Mouse (Mus musculus) G1E (cell line): ENCODE data around the gene Gpsm3. TPM values are rescaled to one million over a fixed set of nuclear protein-coding genes. Genes with fewer than 3 reads are reported as not detected.
A peak's percentile ranks its signal among the peaks of the same experiment; 100 is the strongest.

Experiments used
- ATAC-seq: 2 replicates; pipeline ENCODE4 v1.8.0; 2016; ENCODE audit warnings: mild to moderate bottlenecking; ENCODE audit not compliant: insufficient number of reproducible peaks, poor library complexity, low FRiP score, severe bottlenecking; ENCODE audit errors: extremely low read depth
- DNase-seq: peaks from one replicate; pipeline ENCODE4 v3.0.0; 2012; ENCODE audit warnings: low spot score
- H3K27me3 ChIP-seq: 2 replicates; pipeline ENCODE4 v1.6.1; 2012; ENCODE audit warnings: mild to moderate bottlenecking, low read length, inconsistent platforms; ENCODE audit not compliant: insufficient read depth
- H3K36me3 ChIP-seq: replicated peaks from 2 replicates; pipeline ENCODE3; 2012; ENCODE audit warnings: mild to moderate bottlenecking, inconsistent platforms
- H3K4me1 ChIP-seq: 2 replicates; pipeline ENCODE4 v1.6.1; 2012; ENCODE audit warnings: low read depth, low read length, inconsistent platforms, mixed read lengths; ENCODE audit not compliant: insufficient read depth
- H3K4me3 ChIP-seq: 2 replicates; pipeline ENCODE4 v1.5.1; 2012; ENCODE audit warnings: low read depth, mild to moderate bottlenecking, inconsistent platforms, low read length, moderate library complexity, mixed read lengths
- H3K9me3 ChIP-seq: replicated peaks from 2 replicates; pipeline ENCODE4 v1.6.1; 2012; ENCODE audit warnings: inconsistent platforms
- CTCF ChIP-seq: IDR thresholded peaks from 2 replicates; pipeline ENCODE4 v1.5.1; 2012; ENCODE audit warnings: low read depth, low read length, inconsistent platforms, mixed read lengths
- GATA1 ChIP-seq: IDR thresholded peaks from 2 replicates; pipeline ENCODE4 v1.6.1; 2012; ENCODE audit warnings: borderline replicate concordance, low read length, inconsistent platforms, mixed read lengths
- GATA2 ChIP-seq: IDR thresholded peaks from 2 replicates; pipeline ENCODE4 v1.6.1; 2012; ENCODE audit warnings: low read depth, low read length, inconsistent platforms, borderline replicate concordance
- POLR2AphosphoS5 ChIP-seq: IDR thresholded peaks from 2 replicates; pipeline ENCODE4 v1.6.1; 2012; ENCODE audit warnings: low read depth, low read length, inconsistent platforms; ENCODE audit not compliant: insufficient replicate concordance
- TAL1 ChIP-seq: conservative IDR thresholded peaks from 2 replicates; pipeline ENCODE4 v1.6.1; 2012; ENCODE audit warnings: low read depth, low read length, inconsistent platforms, mixed read lengths
- polyA plus RNA-seq: library from polyadenylated mRNA; stranded (reverse); fragments of >175 nt; gene quantifications from 2 replicates; pipeline ENCODE4 v1.2.3, GENCODE M21; 2012
- total RNA-seq, 2 experiments: library from RNA; stranded (forward) in 1 of 2; stranded (reverse) in 1 of 2; fragments of 200-1000 nt in 1 of 2; fragments of >200 nt in 1 of 2; fragmentation: Nextera tagmentation in 1 of 2; gene quantifications; 2 replicates each; pipeline ENCODE4 v1.2.3; 2014 to 2017

The Gpsm3 gene
- total and polyA plus RNA-seq, 3 experiments, result 43.2 to 399 (median 99.5) TPM

DNA sequence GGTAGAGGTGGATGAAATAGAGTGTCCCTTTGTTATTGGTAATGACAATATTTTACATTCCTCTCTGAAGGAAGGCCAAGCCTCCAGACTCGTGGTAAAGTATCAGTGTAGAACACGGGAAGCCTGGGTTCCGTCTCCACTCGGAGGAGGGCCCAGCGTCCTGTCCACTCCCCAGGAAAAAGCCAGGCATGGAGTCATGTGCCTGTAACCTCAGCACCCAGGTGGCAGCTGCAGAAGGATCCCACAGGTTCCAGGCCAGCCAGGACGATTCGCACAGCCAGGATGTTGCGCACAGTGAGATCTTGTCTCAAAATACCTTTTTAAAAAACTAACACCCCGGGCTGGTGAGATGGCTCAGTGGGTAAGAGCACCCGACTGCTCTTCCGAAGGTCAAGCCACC, 26.3 kb upstream of the Gpsm3 start:
- DNase-seq, result no peak
- H3K9me3 ChIP-seq, result no peaks in the 10 kb centered on the region
- H3K4me3 ChIP-seq, result no peak overlapping the region
- ATAC-seq, result no peak
- TF ChIP-seq TAL1 (no peak), GATA1 (no peak), POLR2AphosphoS5 (no peak), GATA2 (no peak), CTCF (no peak)
- no peaks in the 10 kb centered on the region for H3K36me3 ChIP-seq
- H3K4me1 ChIP-seq, result peaks cover 11% of the 10 kb centered on the region
- H3K27me3 ChIP-seq, result peaks cover 47% of the 10 kb centered on the region

DNA sequence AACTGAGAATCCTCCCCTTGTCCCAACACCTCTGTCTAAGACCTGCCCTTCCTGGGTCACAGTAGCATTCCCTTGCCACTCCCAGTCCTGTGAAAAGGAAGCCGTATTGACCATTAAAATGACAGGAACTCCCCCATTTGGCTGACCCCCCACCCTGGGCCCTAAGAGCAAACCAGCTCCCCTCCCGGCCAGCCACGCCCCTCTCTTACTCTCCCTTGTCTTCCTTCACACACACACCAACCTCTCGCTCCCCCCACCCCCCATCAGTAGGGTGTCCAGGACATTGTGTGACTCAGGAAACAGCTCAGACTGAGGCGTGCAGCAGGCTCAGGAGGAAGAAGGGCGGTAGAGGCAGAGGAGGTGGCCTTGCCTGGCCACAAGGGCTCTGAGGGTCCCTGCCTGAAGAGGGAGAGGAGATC, 25.6 kb upstream of the Gpsm3 start, which contains the start of gene Notch4:
Gene Notch4, plus strand, starts transcription at position 266 of the 419 bp plus-strand sequence.
- H3K4me1 ChIP-seq, result peaks cover 11% of the 10 kb centered on the region
- DNase-seq, result no peak
- no peak within 1 kb of the TSS for H3K4me3 ChIP-seq
- no peak for TF ChIP-seq TAL1
- no peak for TF ChIP-seq POLR2AphosphoS5
- TF ChIP-seq CTCF, result no peak
- no peak for TF ChIP-seq GATA1
- no peak for TF ChIP-seq GATA2
- peaks cover 51% of the 10 kb centered on the region for H3K27me3 ChIP-seq
- ATAC-seq, result no peak
- H3K36me3 ChIP-seq, result no peaks in the 10 kb centered on the region
- H3K9me3 ChIP-seq, result no peaks in the 10 kb centered on the region

- ATAC-seq, result no peak
- TF ChIP-seq GATA2, result no peak
- TF ChIP-seq TAL1, result no peak
- no peak for TF ChIP-seq POLR2AphosphoS5
- no peak for TF ChIP-seq CTCF
- TF ChIP-seq GATA1, result no peak
- Histone ChIP-seq H3K4me1 (peaks cover 11% of the 10 kb centered on the region), H3K27me3 (peaks cover 51% of the 10 kb centered on the region), H3K9me3 (no peaks in the 10 kb centered on the region), H3K36me3 (no peaks in the 10 kb centered on the region), H3K4me3 (no peak overlapping the region)
- no peak for DNase-seq
Observed at GRCm38 (mm10) chr17:34564796-34565195, 24.8 kb upstream of the Gpsm3 start.

- DNase-seq (no peak), ATAC-seq (no peak)
- Histone ChIP-seq H3K9me3 (no peaks in the 10 kb centered on the region), H3K27me3 (peaks cover 58% of the 10 kb centered on the region), H3K4me1 (peaks cover 16% of the 10 kb centered on the region), H3K4me3 (no peak overlapping the region), H3K36me3 (no peaks in the 10 kb centered on the region)
- TF ChIP-seq GATA1, result no peak
- TF ChIP-seq CTCF, result no peak
- no peak for TF ChIP-seq TAL1
- TF ChIP-seq GATA2, result no peak
- TF ChIP-seq POLR2AphosphoS5, result no peak
Observed at GRCm38 (mm10) chr17:34567311-34567710, 22.3 kb upstream of the Gpsm3 start.

DNA sequence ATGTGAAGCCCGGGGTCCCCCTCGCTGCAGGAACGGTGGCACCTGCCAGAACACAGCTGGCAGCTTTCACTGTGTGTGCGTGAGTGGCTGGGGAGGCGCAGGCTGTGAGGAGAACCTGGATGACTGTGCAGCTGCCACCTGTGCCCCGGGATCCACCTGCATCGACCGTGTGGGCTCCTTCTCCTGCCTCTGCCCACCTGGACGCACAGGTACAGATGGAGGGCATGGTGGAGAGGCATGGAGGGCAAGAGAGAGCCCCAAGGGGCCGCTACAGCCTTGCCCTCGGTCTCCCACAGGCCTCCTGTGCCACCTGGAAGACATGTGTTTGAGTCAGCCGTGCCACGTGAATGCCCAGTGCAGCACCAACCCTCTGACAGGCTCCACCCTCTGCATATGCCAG, 21.2 kb upstream of the Gpsm3 start:
- peaks cover 63% of the 10 kb centered on the region for H3K27me3 ChIP-seq
- TF ChIP-seq GATA2 (no peak), TAL1 (no peak), CTCF (no peak), GATA1 (no peak), POLR2AphosphoS5 (no peak)
- ATAC-seq (no peak), DNase-seq (no peak)
- H3K9me3 ChIP-seq, result no peaks in the 10 kb centered on the region
- peaks cover 22% of the 10 kb centered on the region for H3K4me1 ChIP-seq
- H3K36me3 ChIP-seq, result no peaks in the 10 kb centered on the region
- H3K4me3 ChIP-seq, result no peak overlapping the region

DNA sequence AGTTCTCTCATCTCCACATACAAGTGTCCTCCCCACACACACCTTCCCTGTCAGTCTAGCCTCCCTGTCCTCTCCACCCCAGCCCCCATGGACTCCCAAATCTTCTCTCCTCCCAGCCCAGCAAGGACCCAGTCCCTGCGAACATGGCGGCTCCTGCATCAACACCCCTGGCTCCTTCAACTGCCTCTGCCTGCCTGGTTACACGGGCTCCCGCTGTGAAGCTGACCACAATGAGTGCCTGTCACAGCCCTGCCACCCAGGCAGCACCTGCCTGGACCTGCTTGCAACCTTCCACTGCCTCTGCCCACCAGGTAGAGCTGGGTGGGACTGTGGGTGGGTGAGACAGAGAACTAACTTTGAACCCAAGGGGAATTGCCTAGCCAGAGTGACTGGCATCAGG, 19.7 kb upstream of the Gpsm3 start:
- ATAC-seq, result no peak
- Histone ChIP-seq H3K4me3 (no peak overlapping the region), H3K27me3 (peaks cover 64% of the 10 kb centered on the region)

DNA sequence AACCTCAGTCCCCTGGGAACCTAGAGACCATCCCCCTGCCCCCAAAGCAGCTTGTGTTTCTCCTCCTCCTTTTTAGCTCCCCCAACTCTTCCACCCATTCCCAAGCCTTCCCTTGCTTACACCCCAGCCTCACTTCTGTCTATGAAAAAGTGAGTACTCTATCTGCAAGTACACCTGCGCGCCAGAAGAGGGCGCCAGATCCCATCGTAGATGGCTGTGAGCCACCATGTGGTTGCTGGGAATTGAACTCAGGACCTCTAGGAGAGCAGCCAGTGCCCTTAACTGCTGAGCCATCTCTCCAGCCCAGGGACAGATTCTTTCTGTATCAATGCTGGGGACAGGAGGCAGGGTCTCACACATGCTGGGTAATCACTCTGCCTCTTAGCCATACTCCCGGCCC, 17.7 kb upstream of the Gpsm3 start:
- Histone ChIP-seq H3K9me3 (no peaks in the 10 kb centered on the region), H3K4me3 (no peak overlapping the region), H3K27me3 (peaks cover 61% of the 10 kb centered on the region), H3K36me3 (no peaks in the 10 kb centered on the region), H3K4me1 (peaks cover 26% of the 10 kb centered on the region)
- no peak for TF ChIP-seq POLR2AphosphoS5
- no peak for TF ChIP-seq TAL1
- TF ChIP-seq GATA1, result no peak
- TF ChIP-seq GATA2, result no peak
- peak; percentile 69; the same call in 1 of the 2 replicates for TF ChIP-seq CTCF
- ATAC-seq, result no peak
- no peak for DNase-seq

More for the DNA sequence above, 19.7 kb upstream of the Gpsm3 start:
- H3K4me1 ChIP-seq, result peaks cover 20% of the 10 kb centered on the region
- H3K36me3 ChIP-seq, result no peaks in the 10 kb centered on the region
- no peak for DNase-seq
- TF ChIP-seq POLR2AphosphoS5 (no peak), TAL1 (no peak), GATA2 (no peak), CTCF (no peak), GATA1 (no peak)
- H3K9me3 ChIP-seq, result no peaks in the 10 kb centered on the region
